Mouse (Mus musculus) lung, embryonic 15.5 days (tissue): Measurements from ENCODE around the gene Grik5. TPM values are rescaled to one million over a fixed set of nuclear protein-coding genes. Genes with fewer than 3 reads are reported as not detected.
A peak's percentile ranks its signal among the peaks of the same experiment; 100 is the strongest.
"Not testable (repeated sequence)": the region's sequence is repeated elsewhere in the genome, so short reads cannot be mapped to it uniquely, and the experiment has no call there.

Experiments
- ATAC-seq: fragments of 200-750 bp; cut with Nextera tagmentation; 2 replicates; pipeline ENCODE4 v1.8.0; 2017; ENCODE audit warnings: moderate number of reproducible peaks, borderline replicate concordance; ENCODE audit not compliant: low FRiP score, low TSS enrichment; ENCODE audit errors: extremely low read depth
- H3K27ac ChIP-seq: fragments of 300-500 bp; sonication (generic); 2 replicates; pipeline ENCODE4 v1.5.1; 2015; ENCODE audit warnings: moderate library complexity, mild to moderate bottlenecking, inconsistent platforms
- H3K27me3 ChIP-seq: fragments of 300-500 bp; sonication (generic); 2 replicates; pipeline ENCODE4 v1.6.1; 2015; ENCODE audit warnings: inconsistent platforms
- H3K36me3 ChIP-seq: fragments of 300-500 bp; sonication (generic); 2 replicates; pipeline ENCODE4 v1.6.1; 2015; ENCODE audit warnings: inconsistent platforms
- H3K4me1 ChIP-seq: fragments of 300-500 bp; sonication (generic); 2 replicates; pipeline ENCODE4 v1.6.1; 2015; ENCODE audit warnings: inconsistent platforms
- H3K4me2 ChIP-seq: fragments of 300-500 bp; sonication (generic); 2 replicates; pipeline ENCODE4 v1.6.1; 2015; ENCODE audit warnings: inconsistent platforms, mild to moderate bottlenecking, moderate library complexity
- H3K4me3 ChIP-seq: fragments of 300-500 bp; sonication (generic); 2 replicates; pipeline ENCODE4 v1.5.1; 2015; ENCODE audit warnings: mild to moderate bottlenecking, inconsistent platforms
- H3K9ac ChIP-seq: fragments of 300-500 bp; sonication (generic); 2 replicates; pipeline ENCODE4 v1.6.1; 2015; ENCODE audit warnings: inconsistent platforms
- H3K9me3 ChIP-seq: fragments of 300-500 bp; sonication (generic); 2 replicates; pipeline ENCODE4 v1.6.1; 2016; ENCODE audit warnings: inconsistent platforms
- WGBS: fragments of 180-500 bp; shearing (Covaris S2); methylation state at CpG from one replicate; pipeline ENCODE4 v1.1.7; 2015; 5-methylcytosine and 5-hydroxymethylcytosine counted together
- polyA plus RNA-seq: library from polyadenylated mRNA; unstranded; fragments of >200 nt; fragmentation: Nextera tagmentation; extraction: Ambion mirVana; gene quantifications from 2 replicates; pipeline ENCODE4 v1.2.1, GENCODE M21; 2015

Grik5 gene
- polyA plus RNA-seq, 1 experiment from 2014 or later: 3.8 TPM

DNA sequence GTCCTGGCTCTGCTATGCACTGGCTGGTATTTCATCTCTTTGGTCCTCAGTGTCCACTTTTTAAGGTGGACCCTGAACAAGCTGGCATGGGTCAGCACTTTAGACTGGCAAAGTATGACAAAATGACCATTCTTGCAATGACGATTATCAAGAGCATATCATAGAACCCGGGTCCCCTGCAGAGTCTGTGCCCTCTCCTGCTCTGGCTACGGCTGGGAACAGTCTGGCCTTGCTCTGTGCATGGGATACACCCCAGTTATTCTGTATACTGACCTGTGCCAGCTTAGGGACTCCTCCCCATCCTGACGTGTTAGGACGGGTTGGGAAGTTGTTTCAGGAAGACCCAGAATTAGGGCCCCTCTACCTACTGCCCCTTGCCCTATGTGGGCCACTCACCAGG is 14.3 kb downstream of the Grik5 start:
- H3K36me3 ChIP-seq: peaks cover 47% of the 10 kb centered on the region
- H3K27ac ChIP-seq: no peak overlapping the region
- H3K4me2 ChIP-seq: no peak overlapping the region
- H3K9me3 ChIP-seq: no peaks in the 10 kb centered on the region
- no peak overlapping the region for H3K9ac ChIP-seq
- WGBS: 92% methylated on average over 5 of the region's 5 CpGs
- no peak overlapping the region for H3K4me3 ChIP-seq
- H3K4me1 ChIP-seq: no peaks in the 10 kb centered on the region
- no peaks in the 10 kb centered on the region for H3K27me3 ChIP-seq
- no peak for ATAC-seq

DNA sequence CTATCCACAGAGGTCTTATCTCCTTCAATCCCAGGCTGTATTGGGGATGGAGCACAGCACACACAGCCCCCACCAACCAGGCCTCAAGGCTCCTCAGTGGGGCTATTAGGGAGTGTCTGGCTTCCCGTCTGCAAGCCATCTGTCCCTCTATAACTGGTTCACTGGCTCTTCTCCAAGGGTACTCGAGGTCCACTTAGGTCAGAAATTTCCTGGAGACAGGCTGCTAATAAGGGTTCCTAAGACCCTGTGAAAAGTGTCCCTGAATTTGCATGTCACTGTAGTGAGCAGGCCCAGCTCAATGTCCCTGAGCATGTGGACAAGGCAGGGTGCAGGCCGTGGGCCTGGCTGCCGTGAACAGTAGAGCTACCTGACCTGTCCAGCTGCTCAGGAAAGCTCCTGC is 15.2 kb downstream of the Grik5 start:
- Histone ChIP-seq H3K27me3 (no peaks in the 10 kb centered on the region), H3K27ac (no peak overlapping the region; the same call in 1 of the 2 replicates), H3K4me3 (no peak overlapping the region), H3K36me3 (peaks cover 43% of the 10 kb centered on the region), H3K4me1 (no peaks in the 10 kb centered on the region), H3K4me2 (no peak overlapping the region), H3K9me3 (no peaks in the 10 kb centered on the region), H3K9ac (no peak overlapping the region)
- WGBS: 35% methylated on average over 4 of the region's 4 CpGs
- 0 out of 2 replicates have a peak, but pooled peaks have one; percentile 33 for ATAC-seq

DNA sequence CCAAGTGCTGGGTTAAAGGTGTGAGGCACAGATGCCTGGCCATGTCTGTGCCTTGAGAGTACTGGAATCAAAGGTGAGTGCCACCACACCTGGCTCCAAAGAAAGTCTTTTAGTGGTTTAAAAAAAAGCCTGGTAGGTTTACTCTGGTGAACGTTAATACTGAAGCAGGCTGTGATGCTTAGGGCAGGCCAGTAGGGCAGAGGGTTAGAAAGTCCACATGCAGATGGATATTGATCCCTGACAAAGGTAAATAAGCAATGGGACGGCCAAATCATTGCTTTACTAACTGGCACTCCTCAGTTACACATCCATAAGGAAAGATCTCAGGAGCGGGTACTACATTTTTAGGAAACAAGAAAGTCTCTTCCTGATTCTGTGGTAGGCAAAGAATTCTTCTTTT is 19.6 kb downstream of the Grik5 start:
- Histone ChIP-seq H3K4me2 (no peak overlapping the region), H3K36me3 (peaks cover 15% of the 10 kb centered on the region; the same call in 1 of the 2 replicates), H3K4me1 (no peaks in the 10 kb centered on the region), H3K9me3 (no peaks in the 10 kb centered on the region), H3K9ac (no peak overlapping the region), H3K27me3 (no peaks in the 10 kb centered on the region), H3K4me3 (no peak overlapping the region), H3K27ac (no peak overlapping the region)
- WGBS: 74% methylated on average over 3 of the region's 3 CpGs
- ATAC-seq: no peak

DNA sequence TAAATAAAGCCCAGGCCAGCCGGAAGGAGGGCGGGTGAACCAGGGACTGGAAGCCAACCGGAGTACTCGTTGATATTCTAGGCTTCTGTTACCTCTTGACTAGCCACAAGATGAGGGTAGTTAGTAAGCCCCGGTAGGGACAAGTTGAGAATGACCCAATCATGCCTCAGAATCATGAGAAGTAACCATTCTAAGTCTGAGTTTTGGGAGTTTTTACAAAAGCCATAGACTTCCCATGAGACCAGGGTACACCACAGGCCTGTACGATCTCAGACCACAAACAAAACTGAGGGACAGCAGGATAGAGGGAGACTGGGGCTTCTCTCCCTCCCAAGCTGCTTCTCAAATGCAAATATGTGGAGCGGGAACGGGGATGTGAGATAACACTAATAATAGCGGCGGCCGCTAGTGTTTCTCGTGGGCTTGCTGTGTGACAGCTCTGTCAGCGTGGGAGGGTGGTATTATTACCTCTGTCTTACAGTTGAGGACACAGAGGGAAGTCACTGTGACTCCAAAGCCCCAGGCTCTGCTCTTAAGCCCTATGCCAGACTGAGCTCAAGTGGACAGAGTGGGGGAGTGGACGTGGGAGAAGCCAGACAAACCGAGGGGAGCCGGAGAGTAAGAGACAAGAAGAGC is 22.7 kb downstream of the Grik5 start:
- Histone ChIP-seq H3K9me3 (no peaks in the 10 kb centered on the region), H3K36me3 (peaks cover 16% of the 10 kb centered on the region), H3K4me1 (no peaks in the 10 kb centered on the region), H3K9ac (no peak overlapping the region), H3K27ac (no peak overlapping the region), H3K27me3 (no peaks in the 10 kb centered on the region), H3K4me3 (no peak overlapping the region), H3K4me2 (no peak overlapping the region)
- WGBS: 80% methylated on average over 16 of the region's 16 CpGs
- no peak for ATAC-seq

DNA sequence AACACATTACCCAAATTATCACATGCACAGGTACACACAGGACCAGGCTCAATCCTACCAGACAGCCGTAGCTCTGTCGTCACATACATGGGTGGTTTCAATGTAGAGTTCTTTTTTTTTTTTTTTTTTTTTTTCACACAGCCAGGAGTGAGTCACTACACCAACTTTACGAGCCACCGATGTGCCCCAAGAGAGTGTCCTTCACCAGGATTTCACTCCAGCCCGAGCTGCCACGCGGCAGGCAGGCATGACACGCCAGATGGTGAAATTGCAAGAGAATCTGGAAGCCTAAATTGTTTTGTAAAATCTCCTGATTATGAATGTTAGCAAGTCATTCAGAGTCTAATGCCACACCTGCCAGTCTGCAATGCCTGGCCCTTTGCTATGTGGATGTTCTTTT is 24.8 kb downstream of the Grik5 start:
- ATAC-seq: no peak
- Histone ChIP-seq H3K9ac (no peak overlapping the region), H3K4me3 (no peak overlapping the region), H3K4me1 (no peaks in the 10 kb centered on the region), H3K36me3 (peaks cover 32% of the 10 kb centered on the region), H3K9me3 (no peaks in the 10 kb centered on the region), H3K27me3 (no peaks in the 10 kb centered on the region), H3K27ac (no peak overlapping the region), H3K4me2 (no peak overlapping the region)
- 91% methylated on average over 8 of the region's 8 CpGs for WGBS

DNA sequence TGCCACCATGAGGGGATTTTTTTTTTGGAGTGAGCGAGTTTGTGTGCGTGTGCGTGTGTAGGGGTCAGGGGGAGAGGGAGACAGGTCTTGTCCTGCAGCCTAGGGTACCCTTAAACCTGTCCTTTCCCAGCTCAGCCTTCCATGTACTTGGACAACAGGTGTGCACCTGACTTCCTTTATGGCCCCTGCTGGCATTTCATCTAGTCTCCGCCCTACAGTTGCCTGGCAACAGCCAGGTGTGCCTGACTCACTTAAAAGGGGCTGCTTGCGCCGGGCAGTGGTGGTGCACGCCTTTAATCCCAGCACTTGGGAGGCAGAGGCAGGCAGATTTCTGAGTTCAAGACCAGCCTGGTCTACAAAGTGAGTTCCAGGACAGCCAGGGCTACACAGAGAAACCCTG is 27.5 kb downstream of the Grik5 start:
- H3K9me3 ChIP-seq, H3K4me3 ChIP-seq, H3K27ac ChIP-seq, H3K4me2 ChIP-seq, H3K27me3 ChIP-seq, H3K4me1 ChIP-seq, H3K9ac ChIP-seq, ATAC-seq: not testable (repeated sequence)
- peaks cover 35% of the 10 kb centered on the region for H3K36me3 ChIP-seq
- 83% methylated on average over 7 of the region's 7 CpGs for WGBS

DNA sequence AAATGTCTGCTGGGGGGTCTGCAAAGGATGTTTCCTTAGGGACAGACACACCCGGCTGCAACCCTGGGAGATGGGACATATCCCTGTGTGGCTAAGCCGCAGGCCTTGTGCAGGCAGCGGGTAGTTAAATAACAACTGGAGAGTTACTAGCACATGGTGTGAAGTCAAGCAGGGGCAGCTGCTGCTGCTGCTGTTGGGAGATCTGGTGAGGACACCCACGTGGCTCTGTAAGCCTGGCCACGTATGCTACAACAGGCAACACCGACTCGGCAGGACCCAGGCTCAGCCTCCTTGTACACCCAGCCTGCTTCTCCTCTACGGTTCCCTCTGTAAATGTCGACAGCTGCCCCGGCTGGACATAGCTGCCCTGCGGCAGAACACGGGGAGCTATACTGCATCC is 30.2 kb downstream of the Grik5 start:
- Histone ChIP-seq H3K9ac (no peak overlapping the region), H3K4me2 (no peak overlapping the region), H3K36me3 (peaks cover 35% of the 10 kb centered on the region), H3K4me1 (no peaks in the 10 kb centered on the region), H3K27me3 (no peaks in the 10 kb centered on the region), H3K27ac (no peak overlapping the region), H3K4me3 (no peak overlapping the region), H3K9me3 (no peaks in the 10 kb centered on the region)
- WGBS: 83% methylated on average over 12 of the region's 12 CpGs
- no peak for ATAC-seq

DNA sequence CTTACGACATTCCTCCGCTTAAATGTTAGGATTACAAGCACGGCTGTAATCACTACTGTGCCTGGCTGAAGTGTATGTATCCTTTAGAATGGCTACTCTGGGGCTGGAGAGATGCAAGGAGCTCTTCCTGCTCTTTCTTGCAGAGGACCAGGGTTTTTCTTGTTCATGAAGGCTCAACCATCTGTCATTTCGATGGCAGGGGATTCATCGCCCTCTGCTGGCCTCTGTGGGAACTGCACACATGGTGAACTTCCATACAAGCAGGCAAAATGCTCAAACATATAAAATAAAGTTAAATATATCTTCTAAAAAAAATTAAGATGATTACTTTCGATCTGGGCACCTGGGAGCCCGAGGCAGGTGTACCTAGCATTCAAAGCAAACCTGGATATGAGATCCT is 36.2 kb downstream of the Grik5 start:
- WGBS: 49% methylated on average over 7 of the region's 7 CpGs
- no peak for ATAC-seq

DNA sequence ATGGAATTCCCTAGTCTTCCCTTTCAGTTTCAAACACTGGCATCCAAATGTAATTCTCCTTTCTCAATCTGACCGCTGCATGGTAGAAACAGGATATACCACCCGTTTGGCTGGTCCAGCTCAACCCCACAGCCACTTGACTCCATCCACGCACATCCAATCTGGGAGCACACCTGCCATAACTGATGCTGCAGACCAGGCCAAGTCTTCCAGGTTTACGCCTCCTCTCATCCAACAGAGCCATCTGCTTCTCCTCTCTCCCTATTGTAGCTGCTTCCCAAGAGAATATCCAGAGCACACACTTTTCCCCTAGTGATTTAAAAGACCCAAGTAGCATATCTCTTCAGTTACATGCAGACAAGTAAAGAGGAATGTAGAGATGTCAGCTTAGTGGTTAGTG is 37.4 kb downstream of the Grik5 start:
- Histone ChIP-seq H3K4me1 (no peaks in the 10 kb centered on the region), H3K4me3 (no peak overlapping the region), H3K36me3 (peaks cover 5% of the 10 kb centered on the region; the same call in 1 of the 2 replicates), H3K27me3 (no peaks in the 10 kb centered on the region), H3K9ac (no peak overlapping the region), H3K9me3 (no peaks in the 10 kb centered on the region), H3K4me2 (no peak overlapping the region), H3K27ac (no peak overlapping the region)
- WGBS: 90% methylated on average over 4 of the region's 4 CpGs
- ATAC-seq: no peak

More for the DNA sequence above, 36.2 kb downstream of the Grik5 start:
- Histone ChIP-seq H3K36me3 (peaks cover 8% of the 10 kb centered on the region), H3K27ac (no peak overlapping the region), H3K4me1 (no peaks in the 10 kb centered on the region), H3K4me3 (no peak overlapping the region), H3K9ac (no peak overlapping the region), H3K4me2 (no peak overlapping the region), H3K9me3 (no peaks in the 10 kb centered on the region), H3K27me3 (no peaks in the 10 kb centered on the region)

DNA sequence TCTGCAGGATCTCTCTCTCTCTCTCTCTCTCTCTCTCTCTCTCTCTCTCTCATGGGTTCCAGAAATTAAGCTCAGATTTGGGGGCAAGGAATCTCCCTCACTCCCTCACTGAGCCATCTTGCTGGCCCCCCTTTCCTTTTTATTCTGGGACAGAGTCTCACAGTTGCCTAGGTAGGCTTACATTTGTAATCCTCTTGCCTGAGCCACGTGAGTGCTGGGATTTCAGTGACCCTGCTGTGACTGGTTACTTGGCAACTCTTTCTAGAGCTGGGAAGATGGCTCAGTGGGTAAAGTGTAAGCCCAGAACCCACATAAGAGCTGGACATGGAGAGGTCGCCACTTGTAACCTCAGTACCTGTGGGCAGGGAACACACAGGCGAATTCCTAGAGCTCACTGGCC is 40.6 kb downstream of the Grik5 start:
- no peak for ATAC-seq
- Histone ChIP-seq H3K4me3 (no peak overlapping the region), H3K9ac (no peak overlapping the region), H3K27me3 (no peaks in the 10 kb centered on the region), H3K4me2 (no peak overlapping the region), H3K4me1 (no peaks in the 10 kb centered on the region), H3K27ac (no peak overlapping the region), H3K36me3 (peaks cover 5% of the 10 kb centered on the region; the same call in 1 of the 2 replicates), H3K9me3 (no peaks in the 10 kb centered on the region)
- WGBS: 61% methylated on average over 3 of the region's 3 CpGs

DNA sequence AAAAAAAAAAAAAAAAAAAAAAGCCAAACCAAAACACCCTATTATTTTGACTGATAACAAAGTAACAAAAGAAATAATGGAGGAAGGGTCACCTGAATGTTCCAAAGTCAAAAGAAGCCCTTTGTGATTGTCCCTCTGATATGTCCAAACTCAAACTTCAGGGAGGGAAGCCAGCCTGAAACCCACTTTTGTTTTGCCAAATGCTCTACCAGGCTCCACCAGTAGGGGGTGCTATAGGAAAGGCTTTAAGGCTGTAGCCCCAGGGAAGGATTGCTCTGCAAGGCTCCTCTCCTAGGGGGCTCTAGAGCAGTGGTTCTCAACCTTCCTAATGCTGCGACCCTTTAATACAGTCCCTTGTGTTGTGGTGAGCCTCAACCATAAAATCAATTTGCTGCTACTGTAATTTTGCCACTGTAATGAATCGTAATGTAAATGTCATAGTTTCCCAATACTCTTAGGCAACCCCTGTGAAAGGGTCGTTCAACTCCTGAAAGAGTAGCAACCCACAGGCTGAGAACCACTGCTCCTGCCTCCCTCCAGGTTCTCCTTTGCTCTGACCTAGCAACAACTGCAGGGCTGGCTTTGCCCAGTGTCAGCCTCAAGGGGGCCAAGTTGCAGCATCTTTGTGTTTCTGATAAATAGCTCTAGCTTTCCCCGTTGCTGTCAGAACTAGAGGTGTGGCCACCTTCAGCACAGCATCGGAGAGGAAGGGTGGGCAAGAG is 42.0 kb downstream of the Grik5 start:
- Histone ChIP-seq H3K9me3 (no peaks in the 10 kb centered on the region), H3K4me2 (no peak overlapping the region), H3K27ac (no peak overlapping the region), H3K36me3 (no peaks in the 10 kb centered on the region), H3K4me1 (no peaks in the 10 kb centered on the region), H3K27me3 (no peaks in the 10 kb centered on the region), H3K4me3 (no peak overlapping the region), H3K9ac (no peak overlapping the region)
- WGBS: 36% methylated on average over 5 of the region's 5 CpGs
- no peak for ATAC-seq

DNA sequence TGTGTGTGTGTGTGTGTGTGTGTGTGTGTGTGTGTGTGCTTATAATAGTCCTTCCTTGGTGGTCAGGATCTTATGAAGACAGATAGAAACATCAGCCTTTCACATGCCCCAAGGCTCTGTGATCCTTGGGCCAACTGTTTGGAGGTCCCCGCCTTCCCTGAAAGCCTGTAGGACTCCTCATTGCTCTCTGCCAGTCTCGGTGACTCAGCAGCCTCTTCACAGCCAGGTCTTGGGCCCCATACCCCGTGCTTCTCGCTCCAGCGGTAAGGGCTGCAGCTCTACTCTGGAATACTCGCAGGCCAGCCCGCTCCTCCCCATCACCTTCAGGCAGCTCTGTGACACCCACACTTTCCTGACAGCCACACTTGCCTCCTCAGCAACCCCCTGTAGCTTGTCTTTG is 45.7 kb downstream of the Grik5 start:
- no peaks in the 10 kb centered on the region for H3K9me3 ChIP-seq
- no peaks in the 10 kb centered on the region for H3K4me1 ChIP-seq
- no peak overlapping the region for H3K27ac ChIP-seq
- H3K4me3 ChIP-seq: no peak overlapping the region
- ATAC-seq: no peak
- H3K27me3 ChIP-seq: no peaks in the 10 kb centered on the region
- peaks cover 2% of the 10 kb centered on the region; the same call in 1 of the 2 replicates for H3K36me3 ChIP-seq
- 51% methylated on average over 7 of the region's 7 CpGs for WGBS
- no peak overlapping the region for H3K9ac ChIP-seq
- H3K4me2 ChIP-seq: no peak overlapping the region
